Mouse (Mus musculus): ENCODE measurements around the gene Smarcd3. TPM values are rescaled to one million over a fixed set of nuclear protein-coding genes. Genes with fewer than 3 reads are reported as not detected.

Smarcd3 gene
- total and polyA plus RNA-seq, 3 experiments, result 1.3 to 2.2 TPM; not detected in 1

- Histone ChIP-seq H3K27ac (ENCODE audit: insufficient read depth, low read depth) (no peak overlapping the region), H3K9ac (ENCODE audit: insufficient read depth, low read depth) (no peak overlapping the region), H3K79me2 (replicated peaks; ENCODE audit: control insufficient read depth, extremely low read depth, insufficient read depth, poor library complexity, severe bottlenecking) (no peaks in the 10 kb centered on the region), H3K27me3 (replicated peaks) (peaks cover 38% of the 10 kb centered on the region), H3K36me3 (replicated peaks in 1 of 2; ENCODE audit: control insufficient read depth in 1 of 2, insufficient read depth in 1 of 2, low read length in 1 of 2) (no peaks in the 10 kb centered on the region), H3K4me1 (ENCODE audit: control insufficient read depth in 1 of 2, insufficient read depth in 2 of 2) (peaks cover 0 to 13% of the 10 kb centered on the region in 2 experiments; a peak in 2 of 4 replicates), H3K4me2 (ENCODE audit: insufficient read depth, low read depth, poor library complexity, severe bottlenecking) (no peak overlapping the region), H3K9me3 (replicated peaks; ENCODE audit: low read length) (no peaks in the 10 kb centered on the region), H3K4me3 (replicated peaks in 1 of 3; ENCODE audit: low read depth in 2 of 3, low read length in 2 of 3, poor library complexity in 1 of 3) (no peak overlapping the region)
- in situ Hi-C loops (cut with MboI; ENCODE audit: low pct_ligation_motif_present, low pct_unique_long_range_greater_than_20kb, low sequenced_read_pairs) (no loop called here), dilution Hi-C loops (cut with MboI; ENCODE audit: extremely low pct_ligation_motif_present, extremely low pct_unique_long_range_greater_than_20kb, low sequenced_read_pairs) (no loop called here)
- no peak for DNase-seq (ENCODE audit: extremely low read depth)
- TF ChIP-seq BHLHE40 (IDR thresholded peaks at IDR 0.05; ENCODE audit: low read depth, low read length) (no peak), JUND (conservative IDR thresholded peaks at IDR 0.05; ENCODE audit: low read depth, low read length) (no peak), JUN (IDR thresholded peaks at IDR 0.05; ENCODE audit: insufficient read depth, low read depth, low read length) (no peak), POLR2AphosphoS2 (IDR thresholded peaks at IDR 0.05; ENCODE audit: low read depth, low read length) (no peak), ETS1 (conservative IDR thresholded peaks at IDR 0.05; ENCODE audit: low read depth, low read length) (no peak), KAT2A (IDR thresholded peaks at IDR 0.05; ENCODE audit: insufficient replicate concordance, low read length) (no peak), ZNF384 (IDR thresholded peaks at IDR 0.05; ENCODE audit: low read depth, low read length) (no peak), MAX (IDR thresholded peaks at IDR 0.05; ENCODE audit: low read length) (no peak)
Observed at GRCm38 (mm10) chr5:24611366-24612301, 12.6 kb downstream of the Smarcd3 start.

GRCm38 (mm10) chr5:24609388-24609787 lies 14.8 kb downstream of the Smarcd3 start:
- no peak overlapping the region for H3K27ac ChIP-seq (ENCODE audit: insufficient read depth, low read depth)
- H3K4me1 ChIP-seq (ENCODE audit: control insufficient read depth in 1 of 2, insufficient read depth in 2 of 2), result peaks cover 0 to 13% of the 10 kb centered on the region in 2 experiments; a peak in 2 of 4 replicates
- TF ChIP-seq UBTF (IDR thresholded peaks at IDR 0.05; ENCODE audit: low read depth, low read length) (no peak), RAD21 (IDR thresholded peaks at IDR 0.05; ENCODE audit: low read depth, low read length) (no peak), NRF1 (IDR thresholded peaks at IDR 0.05; ENCODE audit: low read depth, low read length) (no peak), JUND (conservative IDR thresholded peaks at IDR 0.05; ENCODE audit: low read depth, low read length) (no peak), BHLHE40 (IDR thresholded peaks at IDR 0.05; ENCODE audit: low read depth, low read length) (no peak)
- in situ Hi-C loops (cut with MboI; ENCODE audit: low pct_ligation_motif_present, low pct_unique_long_range_greater_than_20kb, low sequenced_read_pairs), result no loop called here
- no peak overlapping the region for H3K4me3 ChIP-seq (replicated peaks in 1 of 3; ENCODE audit: low read depth in 2 of 3, low read length in 2 of 3, poor library complexity in 1 of 3)
- dilution Hi-C loops (cut with MboI; ENCODE audit: extremely low pct_ligation_motif_present, extremely low pct_unique_long_range_greater_than_20kb, low sequenced_read_pairs), result no loop called here
- peaks cover 46% of the 10 kb centered on the region for H3K27me3 ChIP-seq (replicated peaks)
- no peak overlapping the region for H3K9ac ChIP-seq (ENCODE audit: insufficient read depth, low read depth)
- no peaks in the 10 kb centered on the region for H3K36me3 ChIP-seq (replicated peaks in 1 of 2; ENCODE audit: control insufficient read depth in 1 of 2, insufficient read depth in 1 of 2, low read length in 1 of 2)
- DNase-seq (ENCODE audit: extremely low read depth), result no peak
- H3K9me3 ChIP-seq (replicated peaks; ENCODE audit: low read length), result no peaks in the 10 kb centered on the region
- H3K79me2 ChIP-seq (replicated peaks; ENCODE audit: control insufficient read depth, extremely low read depth, insufficient read depth, poor library complexity, severe bottlenecking), result no peaks in the 10 kb centered on the region
- H3K4me2 ChIP-seq (ENCODE audit: insufficient read depth, low read depth, poor library complexity, severe bottlenecking), result no peak overlapping the region
